Mouse (Mus musculus): ENCODE data around the gene Kdm1a. TPM values are rescaled to one million over a fixed set of nuclear protein-coding genes. Genes with fewer than 3 reads are reported as not detected.

Kdm1a gene
- polyA plus RNA-seq, 1 experiment from 2014 or later = 103 TPM

Small RNA genes within 50 kb of the gene (microRNA-seq; reads per million reads assigned to microRNA genes)
- gene Gm22180 = not detected

Other genes starting within 250 kb of the Kdm1a start
- 0.59 and 0.84 TPM in 2 replicates for gene Htr1d, start 179.2 kb downstream of the Kdm1a start, polyA plus RNA-seq (2014; fragmentation: Nextera tagmentation; extraction: Ambion mirVana)
- 0.32 TPM in 1 of 2 replicates, not detected in the other for gene 6030445D17Rik, start 140.5 kb downstream of the Kdm1a start, polyA plus RNA-seq (2014; fragmentation: Nextera tagmentation; extraction: Ambion mirVana)
- gene Luzp1, start 133.0 kb downstream of the Kdm1a start, polyA plus RNA-seq (2014; fragmentation: Nextera tagmentation; extraction: Ambion mirVana) = 41.7 and 53.3 TPM in 2 replicates
- gene Tex46, start 7.7 kb upstream of the Kdm1a start, polyA plus RNA-seq (2014; fragmentation: Nextera tagmentation; extraction: Ambion mirVana) = not detected in 2 replicates
- 0.10 TPM in 1 of 2 replicates, not detected in the other for gene Lactbl1, start 19.9 kb upstream of the Kdm1a start, polyA plus RNA-seq (2014; fragmentation: Nextera tagmentation; extraction: Ambion mirVana)
- gene Ephb2, start 233.3 kb upstream of the Kdm1a start, polyA plus RNA-seq (2014; fragmentation: Nextera tagmentation; extraction: Ambion mirVana) = 9.3 and 9.6 TPM in 2 replicates